Mouse (Mus musculus) lung, postnatal 0 days (tissue): ENCODE results near the gene Sdhaf4. TPM values are rescaled to one million over a fixed set of nuclear protein-coding genes. Genes with fewer than 3 reads are reported as not detected.
A peak's percentile ranks its signal among the peaks of the same experiment; 100 is the strongest.

Experiments
- ATAC-seq: fragments of 200-750 bp; cut with Nextera tagmentation; 2 replicates; pipeline ENCODE4 v1.8.0; 2017; ENCODE audit warnings: moderate library complexity
- DNase-seq: peaks from one replicate; pipeline ENCODE4 v3.0.0-alpha.2; 2016; ENCODE audit warnings: low spot score
- H3K27ac ChIP-seq: fragments of 300-500 bp; sonication (generic); 2 replicates; pipeline ENCODE4 v1.5.1; 2014; ENCODE audit warnings: antibody characterized with exemption, mild to moderate bottlenecking, low read length, mixed read lengths
- H3K27me3 ChIP-seq: fragments of 300-500 bp; sonication (generic); replicated peaks from 2 replicates; pipeline ENCODE4 v1.6.1; 2014; ENCODE audit warnings: low read length, mixed read lengths; ENCODE audit not compliant: insufficient read depth
- H3K36me3 ChIP-seq: fragments of 300-500 bp; sonication (generic); 2 replicates; pipeline ENCODE4 v1.6.1; 2014; ENCODE audit warnings: low read length, mixed read lengths; ENCODE audit not compliant: insufficient read depth
- H3K4me1 ChIP-seq: fragments of 300-500 bp; sonication (generic); 2 replicates; pipeline ENCODE4 v1.6.1; 2014; ENCODE audit warnings: antibody characterized with exemption, low read depth, low read length, mixed read lengths; ENCODE audit not compliant: insufficient read depth
- H3K4me2 ChIP-seq: fragments of 300-500 bp; sonication (generic); replicated peaks from 2 replicates; pipeline ENCODE4 v1.6.1; 2014; ENCODE audit warnings: low read depth, mild to moderate bottlenecking, low read length, moderate library complexity, mixed read lengths
- H3K4me3 ChIP-seq: fragments of 300-500 bp; sonication (generic); 2 replicates; pipeline ENCODE4 v1.5.1; 2014; ENCODE audit warnings: low read depth, low read length
- H3K9ac ChIP-seq: fragments of 300-500 bp; sonication (generic); replicated peaks from 2 replicates; pipeline ENCODE4 v1.6.1; 2014; ENCODE audit warnings: low read depth, mild to moderate bottlenecking
- H3K9me3 ChIP-seq: fragments of 300-500 bp; sonication (generic); 2 replicates; pipeline ENCODE4 v1.6.1; 2016; ENCODE audit warnings: low read length, mixed read lengths
- CTCF ChIP-seq: IDR thresholded peaks from 2 replicates; pipeline ENCODE4 v1.5.1; 2016; ENCODE audit warnings: antibody characterized with exemption, mild to moderate bottlenecking
- EP300 ChIP-seq: IDR thresholded peaks from 2 replicates; pipeline ENCODE4 v1.6.1; 2016; ENCODE audit warnings: antibody characterized with exemption, mild to moderate bottlenecking, control low read depth
- WGBS: fragments of 180-500 bp; shearing (Covaris S2); extraction: QIAGEN DNeasy Blood & Tissue Kit; methylation state at CpG from one replicate; pipeline ENCODE4 v1.1.7; 2014; 5-methylcytosine and 5-hydroxymethylcytosine counted together
- polyA plus RNA-seq: library from polyadenylated mRNA; unstranded; fragments of >200 nt; fragmentation: Nextera tagmentation; extraction: Ambion mirVana; gene quantifications from 2 replicates; pipeline ENCODE4 v1.2.1, GENCODE M21; 2015

Sdhaf4 gene
- polyA plus RNA-seq, 1 experiment from 2014 or later, result 80.7 TPM

DNA sequence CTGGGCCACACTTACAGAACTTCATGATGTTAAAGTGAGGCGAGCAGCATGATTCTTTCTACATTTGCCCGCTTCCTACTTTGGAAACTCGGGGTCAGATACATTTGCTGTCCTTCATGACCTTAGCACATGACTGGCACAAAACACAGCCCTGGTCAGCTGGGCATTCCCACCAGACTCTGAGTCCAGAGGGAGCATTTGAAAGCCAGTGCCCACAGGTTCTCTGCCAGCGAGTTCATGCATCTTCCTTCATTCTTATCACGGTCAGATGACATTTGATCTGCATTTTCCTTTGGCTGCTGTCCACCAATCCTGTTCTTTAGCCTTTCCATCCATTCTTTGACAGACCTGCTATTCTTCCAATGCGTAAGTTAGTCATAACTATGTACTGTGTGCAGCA is 4.6 kb upstream of the Sdhaf4 start:
- no peak for DNase-seq
- TF ChIP-seq EP300 (no peak), CTCF (no peak)
- no peak overlapping the region for H3K4me2 ChIP-seq
- H3K9ac ChIP-seq, result no peak overlapping the region
- no peaks in the 10 kb centered on the region for H3K27me3 ChIP-seq
- WGBS, result 85% methylated on average over 6 of the region's 6 CpGs
- H3K9me3 ChIP-seq, result no peaks in the 10 kb centered on the region
- no peak overlapping the region for H3K4me3 ChIP-seq
- H3K4me1 ChIP-seq, result no peaks in the 10 kb centered on the region
- H3K27ac ChIP-seq, result no peak overlapping the region
- no peak for ATAC-seq
- 0 out of 2 replicates have a peak, but pooled peaks cover 4% of the 10 kb centered on the region for H3K36me3 ChIP-seq

DNA sequence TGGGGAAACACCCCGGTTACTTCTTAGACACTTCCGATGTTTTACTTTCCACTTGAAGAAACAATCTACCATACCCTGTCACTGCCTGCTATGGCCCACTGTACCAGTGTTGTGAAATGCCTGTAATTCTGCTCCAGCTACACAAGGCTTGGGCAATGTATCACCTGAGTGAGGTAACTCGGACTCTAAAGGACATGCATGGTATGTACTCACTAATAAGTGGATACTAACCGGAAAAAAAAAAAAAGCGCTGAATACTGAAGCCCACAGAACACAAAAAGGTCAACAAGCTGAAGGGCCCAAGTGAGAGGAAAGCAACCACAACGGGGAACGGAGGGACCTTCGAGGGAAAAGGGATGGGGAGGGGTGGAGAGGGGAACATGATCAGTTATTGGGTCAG is 2.2 kb upstream of the Sdhaf4 start:
- no peaks in the 10 kb centered on the region for H3K36me3 ChIP-seq
- no peak overlapping the region for H3K9ac ChIP-seq
- H3K4me2 ChIP-seq, result no peak overlapping the region
- H3K27ac ChIP-seq, result no peak overlapping the region
- H3K4me3 ChIP-seq, result no peak overlapping the region
- no peaks in the 10 kb centered on the region for H3K27me3 ChIP-seq
- no peaks in the 10 kb centered on the region for H3K9me3 ChIP-seq
- ATAC-seq, result peak; percentile 93
- 57% methylated on average over 8 of the region's 8 CpGs for WGBS
- TF ChIP-seq CTCF (no peak), EP300 (peak; percentile 88)
- no peaks in the 10 kb centered on the region for H3K4me1 ChIP-seq
- DNase-seq, result peak; percentile 87

DNA sequence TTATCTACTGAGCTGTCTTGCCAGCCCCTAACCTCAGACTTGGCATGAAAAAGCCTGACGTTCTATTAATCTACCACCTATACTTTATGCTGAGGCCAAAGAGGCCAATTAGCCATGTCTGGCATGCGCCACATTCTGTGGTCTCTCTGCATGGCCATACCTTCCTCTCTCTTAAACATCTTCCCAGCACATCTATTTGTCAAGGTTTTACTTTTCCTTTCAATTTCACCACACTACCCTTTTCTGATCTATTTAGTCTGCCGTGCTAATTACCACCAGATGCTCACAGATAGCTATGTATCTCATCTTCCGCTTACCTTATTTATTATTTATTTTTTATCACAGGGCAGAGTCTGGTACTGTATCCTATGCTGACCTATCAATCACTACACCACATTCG is 6.1 kb downstream of the Sdhaf4 start:
- H3K4me2 ChIP-seq, result no peak overlapping the region
- no peak overlapping the region for H3K9ac ChIP-seq
- DNase-seq (no peak), ATAC-seq (no peak)
- WGBS, result 98% methylated on average over 5 of the region's 5 CpGs
- no peaks in the 10 kb centered on the region for H3K4me1 ChIP-seq
- no peak overlapping the region for H3K4me3 ChIP-seq
- no peaks in the 10 kb centered on the region for H3K9me3 ChIP-seq
- peaks cover 10% of the 10 kb centered on the region for H3K36me3 ChIP-seq
- H3K27ac ChIP-seq, result no peak overlapping the region
- TF ChIP-seq CTCF (no peak), EP300 (no peak)
- no peaks in the 10 kb centered on the region for H3K27me3 ChIP-seq

DNA sequence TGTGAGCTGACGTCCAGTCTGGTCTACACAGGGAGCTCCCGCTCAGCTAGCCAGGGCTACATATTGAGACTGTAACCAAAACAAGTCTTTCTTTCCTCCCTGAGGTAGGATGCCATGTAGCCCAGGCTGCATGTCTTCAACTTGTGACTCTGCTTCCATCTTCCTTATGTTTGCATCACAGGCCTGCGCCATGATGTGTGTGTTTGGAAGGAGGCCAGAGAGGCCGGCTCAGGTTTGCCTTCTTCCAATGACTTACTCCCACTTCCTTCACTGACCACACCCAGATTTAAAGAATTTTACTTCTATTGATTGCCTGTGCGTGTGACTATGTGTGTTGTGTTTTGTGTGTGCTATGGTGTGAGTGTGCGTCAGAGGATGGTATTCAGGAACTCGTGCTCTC is 6.6 kb downstream of the Sdhaf4 start:
- no peak overlapping the region for H3K9ac ChIP-seq
- H3K36me3 ChIP-seq, result peaks cover 10% of the 10 kb centered on the region
- H3K4me1 ChIP-seq, result no peaks in the 10 kb centered on the region
- no peaks in the 10 kb centered on the region for H3K9me3 ChIP-seq
- no peak for DNase-seq
- no peak for ATAC-seq
- H3K27ac ChIP-seq, result no peak overlapping the region
- no peak overlapping the region for H3K4me2 ChIP-seq
- 97% methylated on average over 7 of the region's 7 CpGs for WGBS
- TF ChIP-seq EP300 (no peak), CTCF (no peak)
- H3K27me3 ChIP-seq, result no peaks in the 10 kb centered on the region
- H3K4me3 ChIP-seq, result no peak overlapping the region

DNA sequence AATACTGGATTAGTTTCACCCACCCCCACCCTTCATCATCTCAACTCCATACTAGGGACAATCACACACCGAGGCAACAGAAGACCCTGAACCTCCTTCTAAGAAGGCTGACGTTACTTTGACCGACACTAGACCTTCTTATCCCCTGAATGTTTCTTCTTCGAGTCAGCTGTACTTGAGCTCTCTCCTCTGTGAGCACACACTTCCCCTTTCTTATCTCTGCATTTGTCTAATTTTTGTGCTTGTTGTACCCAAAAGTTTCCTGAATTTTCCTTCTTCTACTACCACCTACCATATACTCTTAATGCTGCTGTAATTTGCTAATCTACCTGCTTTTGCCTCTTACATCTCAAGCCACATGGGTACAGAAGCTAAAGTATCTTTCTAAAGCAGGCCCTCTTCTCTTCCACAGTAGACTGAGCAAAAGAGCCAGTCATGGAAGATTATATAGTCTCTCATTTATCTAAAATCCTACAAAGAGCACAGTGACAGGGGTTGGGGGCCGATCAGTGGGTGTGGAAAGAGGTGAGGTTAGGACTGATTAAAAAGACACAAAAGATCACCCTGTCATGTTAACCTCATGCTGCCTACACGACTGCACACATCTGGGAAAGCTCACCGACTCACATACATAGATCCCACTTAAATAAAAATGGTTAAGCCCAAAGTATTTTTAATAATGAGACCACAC is 7.2 kb downstream of the Sdhaf4 start:
- ATAC-seq (no peak), DNase-seq (no peak)
- no peak for TF ChIP-seq CTCF
- TF ChIP-seq EP300, result no peak
- H3K27ac ChIP-seq, result no peak overlapping the region
- 91% methylated on average over 7 of the region's 7 CpGs for WGBS
- H3K9ac ChIP-seq, result no peak overlapping the region
- H3K4me2 ChIP-seq, result no peak overlapping the region
- no peaks in the 10 kb centered on the region for H3K4me1 ChIP-seq
- H3K9me3 ChIP-seq, result no peaks in the 10 kb centered on the region
- peaks cover 10% of the 10 kb centered on the region for H3K36me3 ChIP-seq
- H3K4me3 ChIP-seq, result no peak overlapping the region
- H3K27me3 ChIP-seq, result no peaks in the 10 kb centered on the region

DNA sequence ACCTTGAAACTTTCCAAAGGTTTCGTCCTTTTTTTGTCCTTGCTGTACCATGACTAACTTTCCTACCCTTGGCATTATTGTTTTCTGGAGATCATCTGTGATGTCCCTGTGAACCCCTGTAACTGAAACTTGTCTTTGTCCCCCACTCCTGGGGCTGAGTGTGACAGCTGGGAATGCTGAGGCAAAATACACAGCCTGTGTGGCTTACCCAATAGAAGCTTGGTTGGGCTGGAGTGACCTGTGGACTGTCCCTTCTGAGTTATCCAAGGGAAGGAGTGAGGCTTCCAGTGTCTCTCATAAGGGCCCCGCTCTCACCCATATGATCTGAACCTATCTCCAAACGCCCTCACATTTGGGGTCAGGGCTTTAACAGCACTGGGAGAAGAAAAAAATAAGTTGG is 8.0 kb downstream of the Sdhaf4 start:
- Histone ChIP-seq H3K27ac (no peak overlapping the region), H3K36me3 (peaks cover 10% of the 10 kb centered on the region), H3K9me3 (no peaks in the 10 kb centered on the region), H3K4me3 (no peak overlapping the region), H3K4me2 (no peak overlapping the region), H3K4me1 (no peaks in the 10 kb centered on the region), H3K27me3 (no peaks in the 10 kb centered on the region), H3K9ac (no peak overlapping the region)
- TF ChIP-seq EP300 (no peak), CTCF (no peak)
- WGBS, result 92% methylated on average over 3 of the region's 3 CpGs
- DNase-seq, result no peak
- ATAC-seq, result no peak

DNA sequence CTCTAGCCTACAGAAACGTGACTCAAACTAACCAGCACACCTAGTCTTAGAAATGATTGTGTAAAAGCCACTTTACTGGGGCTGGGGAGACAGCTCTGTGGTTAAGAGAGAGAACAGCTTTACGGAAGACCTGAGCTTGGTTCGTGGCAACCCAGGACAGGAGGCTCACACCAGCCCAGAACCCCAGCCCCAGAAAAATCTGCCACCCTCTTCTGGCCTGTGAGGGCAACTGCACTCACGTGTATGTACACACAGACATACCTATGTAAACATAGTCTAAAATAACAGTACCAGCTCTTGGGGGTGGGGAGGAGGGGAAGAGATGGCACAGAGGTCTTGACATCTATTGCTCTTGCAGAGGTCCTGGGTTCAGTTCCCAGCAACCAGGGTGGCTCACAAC is 10.0 kb downstream of the Sdhaf4 start:
- H3K9ac ChIP-seq, result no peak overlapping the region
- ATAC-seq (no peak), DNase-seq (no peak)
- H3K27me3 ChIP-seq, result no peaks in the 10 kb centered on the region
- H3K9me3 ChIP-seq, result no peaks in the 10 kb centered on the region
- no peak overlapping the region for H3K27ac ChIP-seq
- H3K4me1 ChIP-seq, result no peaks in the 10 kb centered on the region
- H3K4me2 ChIP-seq, result no peak overlapping the region
- no peak overlapping the region for H3K4me3 ChIP-seq
- H3K36me3 ChIP-seq, result peaks cover 6% of the 10 kb centered on the region; the same call in 1 of the 2 replicates
- TF ChIP-seq EP300 (no peak), CTCF (0 out of 2 replicates have a peak, but pooled peaks have one; percentile 2)
- 79% methylated on average over 4 of the region's 4 CpGs for WGBS
